Mouse (Mus musculus): ENCODE data around the gene Lrrc38.

GRCm38 (mm10) chr4:143341470-143341869 lies 8.1 kb upstream of the Lrrc38 start:
- TF ChIP-seq CTCF (IDR thresholded peaks at IDR 0.05; ENCODE audit: extremely low read depth, insufficient read length, insufficient replicate concordance, low read depth, low read length) = no peak
- no peak for TF ChIP-seq POLR2A (IDR thresholded peaks at IDR 0.05; ENCODE audit: low read depth, low read length)
